Mouse (Mus musculus): ENCODE data around the gene Rsg1. TPM values are rescaled to one million over a fixed set of nuclear protein-coding genes. Genes with fewer than 3 reads are reported as not detected.
A peak's percentile ranks its signal among the peaks of the same experiment; 100 is the strongest.

Gene Rsg1
- total and polyA plus RNA-seq, 2 experiments from 2014 or later, result 1.3 TPM; not detected in 1

DNA sequence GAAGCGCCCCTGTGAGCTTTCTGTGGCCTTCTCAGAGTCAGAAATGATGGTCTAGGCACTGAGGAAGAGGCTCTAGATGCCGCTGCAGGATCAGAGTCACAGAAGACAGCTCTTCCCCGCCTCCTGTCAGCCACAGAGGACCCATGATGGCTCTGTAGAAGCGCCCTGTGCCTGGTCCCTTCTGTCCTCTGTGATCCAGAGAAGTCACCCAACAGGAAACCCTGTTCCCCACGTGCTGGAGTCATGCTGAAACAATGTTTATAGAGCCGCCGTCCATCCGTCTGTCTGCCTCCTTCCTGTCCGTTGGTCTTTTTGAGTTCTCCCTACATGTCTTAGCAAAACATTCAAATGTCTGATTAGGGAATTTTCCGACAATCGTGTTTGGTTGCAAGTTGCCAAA lies 12.8 kb upstream of the Rsg1 start:
- no peak overlapping the region for H3K4me2 ChIP-seq (ENCODE audit: low read depth, low read length)
- no peaks in the 10 kb centered on the region for H3K9me3 ChIP-seq (replicated peaks; ENCODE audit: control insufficient read depth, low read length)
- H3K9ac ChIP-seq (replicated peaks; ENCODE audit: low read depth, low read length), result no peak overlapping the region
- H3K27me3 ChIP-seq (ENCODE audit: control insufficient read depth, insufficient read depth, low read length), result no peaks in the 10 kb centered on the region
- DNase-seq (ENCODE audit: low spot score), result no peak
- TF ChIP-seq EP300 (IDR thresholded peaks at IDR 0.05; ENCODE audit: low read depth), result no peak
- TF ChIP-seq CTCF (IDR thresholded peaks at IDR 0.05; ENCODE audit: low read depth), result no peak
- H3K36me3 ChIP-seq (replicated peaks; ENCODE audit: control insufficient read depth, insufficient read depth, low read length), result peaks cover 59% of the 10 kb centered on the region
- no peaks in the 10 kb centered on the region for H3K4me1 ChIP-seq (ENCODE audit: control insufficient read depth, insufficient read depth)
- ATAC-seq (ENCODE audit: insufficient read depth, low read depth), result peak; percentile 47; the same call in 1 of the 2 replicates
- H3K4me3 ChIP-seq (ENCODE audit: low read depth, low read length), result no peak overlapping the region
- peak overlapping the region; percentile 67 for H3K27ac ChIP-seq (ENCODE audit: low read depth)
- WGBS, result 63% methylated on average over 11 of the region's 11 CpGs

DNA sequence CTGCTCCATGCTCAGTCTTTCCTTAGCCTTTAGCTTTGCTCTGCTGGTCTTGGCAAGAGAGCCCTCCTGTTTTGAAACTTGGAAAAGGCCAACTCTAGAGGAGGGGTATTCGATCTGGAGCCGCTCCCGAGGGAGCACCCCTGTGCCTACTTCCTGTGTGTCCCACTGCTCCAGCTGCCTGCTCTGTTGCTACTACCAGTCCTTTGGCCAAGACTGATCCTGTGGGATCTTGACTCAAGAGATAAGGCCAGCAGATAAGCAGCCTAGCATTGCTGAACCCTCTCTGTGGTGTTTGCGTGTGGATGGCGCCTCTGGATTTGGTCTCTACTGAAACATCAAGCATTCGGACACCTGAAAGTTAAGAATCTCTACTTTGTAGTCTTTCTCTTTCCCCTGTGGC lies 11.6 kb upstream of the Rsg1 start:
- Histone ChIP-seq H3K9ac (replicated peaks; ENCODE audit: low read depth, low read length) (no peak overlapping the region), H3K4me1 (ENCODE audit: control insufficient read depth, insufficient read depth) (no peaks in the 10 kb centered on the region), H3K9me3 (replicated peaks; ENCODE audit: control insufficient read depth, low read length) (no peaks in the 10 kb centered on the region), H3K4me3 (ENCODE audit: low read depth, low read length) (no peak overlapping the region), H3K27ac (ENCODE audit: low read depth) (no peak overlapping the region), H3K4me2 (ENCODE audit: low read depth, low read length) (no peak overlapping the region), H3K27me3 (ENCODE audit: control insufficient read depth, insufficient read depth, low read length) (no peaks in the 10 kb centered on the region), H3K36me3 (replicated peaks; ENCODE audit: control insufficient read depth, insufficient read depth, low read length) (peaks cover 48% of the 10 kb centered on the region)
- ATAC-seq (ENCODE audit: insufficient read depth, low read depth) (no peak), DNase-seq (ENCODE audit: low spot score) (no peak)
- 80% methylated on average over 6 of the region's 6 CpGs for WGBS
- TF ChIP-seq EP300 (IDR thresholded peaks at IDR 0.05; ENCODE audit: low read depth), result no peak
- TF ChIP-seq CTCF (IDR thresholded peaks at IDR 0.05; ENCODE audit: low read depth), result no peak

DNA sequence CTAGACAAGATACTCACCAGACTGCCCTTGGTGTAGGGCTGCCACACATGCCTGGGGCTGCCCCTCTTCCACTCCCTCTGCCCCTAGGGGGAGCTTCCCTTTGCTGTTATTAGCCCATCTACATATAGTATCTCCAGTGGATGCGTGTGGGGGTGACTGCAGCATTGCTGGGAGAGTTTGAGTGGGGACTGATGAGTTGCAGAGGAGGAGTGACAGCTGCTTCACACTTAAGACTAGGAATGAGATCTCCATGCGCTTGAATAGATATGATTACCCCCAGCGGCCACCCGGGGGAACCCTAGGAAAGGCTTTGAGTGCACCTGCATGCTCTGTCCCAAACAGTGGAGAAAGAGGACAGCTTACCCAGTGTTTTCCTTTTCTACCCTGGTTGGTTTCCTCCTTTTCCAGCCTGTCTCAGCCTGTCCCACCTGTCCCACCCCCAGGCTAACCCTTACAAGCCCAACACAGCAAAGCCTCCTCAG lies 9.1 kb upstream of the Rsg1 start:
- no peak overlapping the region for H3K4me3 ChIP-seq (ENCODE audit: low read depth, low read length)
- H3K27ac ChIP-seq (ENCODE audit: low read depth), result no peak overlapping the region
- H3K9ac ChIP-seq (replicated peaks; ENCODE audit: low read depth, low read length), result no peak overlapping the region
- H3K4me1 ChIP-seq (ENCODE audit: control insufficient read depth, insufficient read depth), result no peaks in the 10 kb centered on the region
- WGBS, result 20% methylated on average over 4 of the region's 4 CpGs
- no peaks in the 10 kb centered on the region for H3K9me3 ChIP-seq (replicated peaks; ENCODE audit: control insufficient read depth, low read length)
- DNase-seq (ENCODE audit: low spot score) (no peak), ATAC-seq (ENCODE audit: insufficient read depth, low read depth) (peak; percentile 58; the same call in 1 of the 2 replicates)
- H3K4me2 ChIP-seq (ENCODE audit: low read depth, low read length), result no peak overlapping the region
- H3K36me3 ChIP-seq (replicated peaks; ENCODE audit: control insufficient read depth, insufficient read depth, low read length), result peaks cover 25% of the 10 kb centered on the region
- H3K27me3 ChIP-seq (ENCODE audit: control insufficient read depth, insufficient read depth, low read length), result no peaks in the 10 kb centered on the region
- TF ChIP-seq EP300 (IDR thresholded peaks at IDR 0.05; ENCODE audit: low read depth) (no peak), CTCF (IDR thresholded peaks at IDR 0.05; ENCODE audit: low read depth) (0 out of 2 replicates have a peak, but pooled peaks have one; percentile 3)

DNA sequence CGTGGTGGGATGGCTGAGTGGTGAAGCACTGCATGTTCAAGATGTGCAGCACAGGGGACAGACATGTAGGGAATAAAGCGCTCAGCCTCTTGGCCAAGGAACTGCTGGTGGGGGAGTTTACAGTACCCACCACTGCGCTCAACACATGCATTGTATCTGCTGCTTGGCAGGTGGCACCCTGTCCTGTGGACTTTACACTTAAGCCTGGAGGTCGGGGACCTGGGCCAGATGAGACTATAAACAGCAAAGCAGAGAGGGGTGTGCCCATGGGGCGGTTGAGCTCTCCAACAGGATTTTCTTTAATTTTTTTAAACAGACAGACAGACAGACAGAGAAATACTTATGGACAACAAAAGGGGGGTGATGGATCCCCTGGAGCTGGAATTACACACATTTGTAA lies 6.7 kb upstream of the Rsg1 start:
- no peak overlapping the region for H3K4me3 ChIP-seq (ENCODE audit: low read depth, low read length)
- H3K27ac ChIP-seq (ENCODE audit: low read depth), result no peak overlapping the region
- no peak overlapping the region for H3K9ac ChIP-seq (replicated peaks; ENCODE audit: low read depth, low read length)
- H3K9me3 ChIP-seq (replicated peaks; ENCODE audit: control insufficient read depth, low read length), result no peaks in the 10 kb centered on the region
- 81% methylated on average over 5 of the region's 5 CpGs for WGBS
- no peak overlapping the region for H3K4me2 ChIP-seq (ENCODE audit: low read depth, low read length)
- no peak for ATAC-seq (ENCODE audit: insufficient read depth, low read depth)
- DNase-seq (ENCODE audit: low spot score), result no peak
- TF ChIP-seq CTCF (IDR thresholded peaks at IDR 0.05; ENCODE audit: low read depth) (no peak), EP300 (IDR thresholded peaks at IDR 0.05; ENCODE audit: low read depth) (no peak)
- 0 out of 2 replicates have a peak, but pooled peaks cover 6% of the 10 kb centered on the region for H3K36me3 ChIP-seq (replicated peaks; ENCODE audit: control insufficient read depth, insufficient read depth, low read length)
- no peaks in the 10 kb centered on the region for H3K27me3 ChIP-seq (ENCODE audit: control insufficient read depth, insufficient read depth, low read length)
- H3K4me1 ChIP-seq (ENCODE audit: control insufficient read depth, insufficient read depth), result no peaks in the 10 kb centered on the region

DNA sequence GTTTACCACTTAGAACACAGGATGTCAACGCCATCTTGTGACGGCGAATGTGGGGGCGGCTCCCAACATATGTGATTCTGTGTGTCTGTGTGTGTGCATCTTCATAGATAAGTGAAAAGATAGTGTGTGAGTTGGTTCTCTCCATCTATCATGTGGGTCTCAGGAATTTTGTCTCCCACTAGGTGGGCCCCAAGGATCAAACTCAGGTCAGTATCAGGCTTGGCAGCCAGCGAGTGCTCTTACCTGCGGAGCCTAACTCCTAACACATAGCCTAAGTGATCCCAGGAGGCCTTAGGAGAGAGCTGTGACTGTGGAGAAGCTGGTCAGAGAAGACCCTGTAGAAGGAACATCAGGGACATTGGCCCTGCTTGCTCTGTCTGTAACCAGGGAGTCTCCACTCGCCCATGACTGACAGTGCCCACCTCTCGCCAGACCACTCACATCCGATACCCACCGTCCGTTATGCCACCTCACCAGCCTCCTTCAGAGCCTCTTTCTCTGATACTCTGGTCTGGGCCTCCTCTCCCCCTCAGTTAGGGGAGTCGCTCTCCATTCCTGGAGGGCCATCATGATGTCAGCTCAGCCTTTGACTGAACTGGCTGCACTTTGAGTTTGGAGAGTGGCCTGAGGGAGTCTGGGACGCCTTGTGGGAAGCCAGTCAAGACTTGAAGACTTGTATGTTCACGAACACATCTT lies 3.1 kb upstream of the Rsg1 start:
- 61% methylated on average over 14 of the region's 14 CpGs for WGBS
- no peaks in the 10 kb centered on the region for H3K36me3 ChIP-seq (replicated peaks; ENCODE audit: control insufficient read depth, insufficient read depth, low read length)
- H3K9me3 ChIP-seq (replicated peaks; ENCODE audit: control insufficient read depth, low read length), result no peaks in the 10 kb centered on the region
- DNase-seq (ENCODE audit: low spot score), result no peak
- H3K27ac ChIP-seq (ENCODE audit: low read depth), result peak overlapping the region; percentile 87
- H3K27me3 ChIP-seq (ENCODE audit: control insufficient read depth, insufficient read depth, low read length), result no peaks in the 10 kb centered on the region
- no peak overlapping the region for H3K9ac ChIP-seq (replicated peaks; ENCODE audit: low read depth, low read length)
- ATAC-seq (ENCODE audit: insufficient read depth, low read depth), result peak; percentile 34
- H3K4me1 ChIP-seq (ENCODE audit: control insufficient read depth, insufficient read depth), result peaks cover 6% of the 10 kb centered on the region
- H3K4me2 ChIP-seq (ENCODE audit: low read depth, low read length), result peak overlapping the region; percentile 58
- peak overlapping the region; percentile 38 for H3K4me3 ChIP-seq (ENCODE audit: low read depth, low read length)
- TF ChIP-seq CTCF (IDR thresholded peaks at IDR 0.05; ENCODE audit: low read depth), result no peak
- TF ChIP-seq EP300 (IDR thresholded peaks at IDR 0.05; ENCODE audit: low read depth), result no peak
